Mouse (Mus musculus) lung, postnatal 0 days (tissue): ENCODE results near the gene Nav1.

ENCODE experiments used
- CTCF ChIP-seq: IDR thresholded peaks from 2 replicates; pipeline ENCODE4 v1.5.1; 2016; ENCODE audit warnings: antibody characterized with exemption, mild to moderate bottlenecking
- EP300 ChIP-seq: IDR thresholded peaks from 2 replicates; pipeline ENCODE4 v1.6.1; 2016; ENCODE audit warnings: antibody characterized with exemption, mild to moderate bottlenecking, control low read depth

GRCm38 (mm10) chr1:135631515-135631914 lies 24.4 kb upstream of the Nav1 start:
- TF ChIP-seq EP300, result peak; percentile 94
- TF ChIP-seq CTCF, result peak; percentile 28
